Mouse (Mus musculus) C2C12 (cell line): ENCODE results near the gene Sept10. TPM values are rescaled to one million over a fixed set of nuclear protein-coding genes. Genes with fewer than 3 reads are reported as not detected.

Experiments
- H3K27me3 ChIP-seq: one replicate; pipeline ENCODE4 v1.6.1; 2011; ENCODE audit not compliant: control insufficient read depth, insufficient read depth, insufficient read length
- H3K36me3 ChIP-seq: one replicate; pipeline ENCODE4 v1.6.1; 2011; ENCODE audit not compliant: control insufficient read depth, insufficient read depth
- H3K4me3 ChIP-seq: one replicate; pipeline ENCODE4 v1.5.1; 2011; ENCODE audit warnings: mild to moderate bottlenecking, control low read depth; ENCODE audit not compliant: poor library complexity, insufficient read depth, severe bottlenecking
- H3K79me2 ChIP-seq: one replicate; pipeline ENCODE4 v1.6.1; 2011; ENCODE audit not compliant: control insufficient read depth, insufficient read depth
- H3K79me3 ChIP-seq: one replicate; pipeline ENCODE4 v1.6.1; 2011; ENCODE audit warnings: low read depth, control low read depth
- H3ac ChIP-seq: one replicate; pipeline ENCODE3; 2011; ENCODE audit warnings: low read depth; ENCODE audit not compliant: control insufficient read depth, insufficient read length
- CEBPB ChIP-seq: IDR thresholded peaks from one replicate; pipeline ENCODE4 v1.6.1; 2011; ENCODE audit warnings: low read depth, mild to moderate bottlenecking, control low read depth, moderate library complexity
- CTCF ChIP-seq: IDR thresholded peaks from one replicate; pipeline ENCODE4 v1.5.1; 2011; ENCODE audit not compliant: control insufficient read depth, insufficient read depth, insufficient read length
- FOSL1 ChIP-seq: IDR thresholded peaks from one replicate; pipeline ENCODE4 v1.8.0; 2011; ENCODE audit warnings: mild to moderate bottlenecking, low read length; ENCODE audit not compliant: poor library complexity, insufficient read depth, severe bottlenecking
- MAX ChIP-seq: IDR thresholded peaks from one replicate; pipeline ENCODE4 v1.6.1; 2011; ENCODE audit warnings: mild to moderate bottlenecking, control low read depth
- MYOD1 ChIP-seq: IDR thresholded peaks from one replicate; pipeline ENCODE4 v1.6.1; 2011; ENCODE audit warnings: low read depth; ENCODE audit not compliant: control insufficient read depth, insufficient read length
- MYOG ChIP-seq: IDR thresholded peaks from one replicate; pipeline ENCODE4 v1.6.1; 2011; ENCODE audit not compliant: control insufficient read depth, insufficient read length; ENCODE audit errors: extremely low read depth
- USF1 ChIP-seq: IDR thresholded peaks from one replicate; pipeline ENCODE4 v1.6.1; 2011; ENCODE audit warnings: low read depth, mild to moderate bottlenecking, control low read depth, moderate library complexity
- polyA plus RNA-seq: library from polyadenylated mRNA; unstranded; fragments of >200 nt; fragmentation: generic; extraction: Trizol; gene quantifications from one replicate; pipeline ENCODE4 v1.2.1, GENCODE M21; 2012; ENCODE audit warnings: missing spikeins

Gene Sept10
- polyA plus RNA-seq, 1 experiment = 12.0 TPM

- Histone ChIP-seq H3K36me3 (peaks cover 15% of the 10 kb centered on the region), H3K79me3 (peaks cover 7% of the 10 kb centered on the region), H3K79me2 (peaks cover 35% of the 10 kb centered on the region), H3K4me3 (no peak overlapping the region), H3ac (no peak overlapping the region), H3K27me3 (no peaks in the 10 kb centered on the region)
- no peak for TF ChIP-seq MYOG
- no peak for TF ChIP-seq MAX
- no peak for TF ChIP-seq MYOD1
- TF ChIP-seq CEBPB = no peak
- no peak for TF ChIP-seq FOSL1
- TF ChIP-seq USF1 = no peak
- no peak for TF ChIP-seq CTCF
These were observed 26.8 kb downstream of the Sept10 start for GRCm38 (mm10) chr10:59194891-59195290.

GRCm38 (mm10) chr10:59182306-59182705 is 39.3 kb downstream of the Sept10 start:
- no peaks in the 10 kb centered on the region for H3K79me2 ChIP-seq
- H3K27me3 ChIP-seq = no peaks in the 10 kb centered on the region
- H3K79me3 ChIP-seq = no peaks in the 10 kb centered on the region
- no peak overlapping the region for H3K4me3 ChIP-seq
- peaks cover 59% of the 10 kb centered on the region for H3K36me3 ChIP-seq
- no peak overlapping the region for H3ac ChIP-seq
- TF ChIP-seq FOSL1 (no peak), CTCF (no peak), CEBPB (no peak), MAX (no peak), MYOG (no peak), MYOD1 (no peak), USF1 (no peak)

GRCm38 (mm10) chr10:59179620-59180019 is 42.0 kb downstream of the Sept10 start:
- no peaks in the 10 kb centered on the region for H3K79me3 ChIP-seq
- no peaks in the 10 kb centered on the region for H3K79me2 ChIP-seq
- TF ChIP-seq MAX (no peak), FOSL1 (no peak), CTCF (no peak), CEBPB (no peak), MYOD1 (no peak), MYOG (no peak), USF1 (no peak)
- no peaks in the 10 kb centered on the region for H3K27me3 ChIP-seq
- no peak overlapping the region for H3K4me3 ChIP-seq
- H3ac ChIP-seq = no peak overlapping the region
- H3K36me3 ChIP-seq = peaks cover 55% of the 10 kb centered on the region

- H3ac ChIP-seq = no peak overlapping the region
- no peaks in the 10 kb centered on the region for H3K79me2 ChIP-seq
- TF ChIP-seq USF1 (no peak), FOSL1 (no peak), MYOG (no peak), MYOD1 (no peak), CEBPB (no peak), CTCF (no peak), MAX (no peak)
- H3K36me3 ChIP-seq = peaks cover 33% of the 10 kb centered on the region
- no peaks in the 10 kb centered on the region for H3K27me3 ChIP-seq
- H3K79me3 ChIP-seq = no peaks in the 10 kb centered on the region
- H3K4me3 ChIP-seq = no peak overlapping the region
These were observed 49.1 kb downstream of the Sept10 start for GRCm38 (mm10) chr10:59172539-59172938.

- Histone ChIP-seq H3K79me3 (no peaks in the 10 kb centered on the region), H3K36me3 (peaks cover 28% of the 10 kb centered on the region), H3K79me2 (no peaks in the 10 kb centered on the region), H3K4me3 (no peak overlapping the region), H3K27me3 (no peaks in the 10 kb centered on the region), H3ac (no peak overlapping the region)
- TF ChIP-seq MYOG = no peak
- no peak for TF ChIP-seq USF1
- no peak for TF ChIP-seq MAX
- TF ChIP-seq FOSL1 = no peak
- TF ChIP-seq CEBPB = no peak
- no peak for TF ChIP-seq MYOD1
- TF ChIP-seq CTCF = no peak
These were observed 50.6 kb downstream of the Sept10 start for GRCm38 (mm10) chr10:59171042-59171441.
